Mouse (Mus musculus): Measurements from ENCODE around the gene Il34. TPM values are rescaled to one million over a fixed set of nuclear protein-coding genes. Genes with fewer than 3 reads are reported as not detected.
A peak's percentile ranks its signal among the peaks of the same experiment; 100 is the strongest.

Gene Il34
- polyA plus RNA-seq, 1 experiment, result 12.7 TPM

DNA sequence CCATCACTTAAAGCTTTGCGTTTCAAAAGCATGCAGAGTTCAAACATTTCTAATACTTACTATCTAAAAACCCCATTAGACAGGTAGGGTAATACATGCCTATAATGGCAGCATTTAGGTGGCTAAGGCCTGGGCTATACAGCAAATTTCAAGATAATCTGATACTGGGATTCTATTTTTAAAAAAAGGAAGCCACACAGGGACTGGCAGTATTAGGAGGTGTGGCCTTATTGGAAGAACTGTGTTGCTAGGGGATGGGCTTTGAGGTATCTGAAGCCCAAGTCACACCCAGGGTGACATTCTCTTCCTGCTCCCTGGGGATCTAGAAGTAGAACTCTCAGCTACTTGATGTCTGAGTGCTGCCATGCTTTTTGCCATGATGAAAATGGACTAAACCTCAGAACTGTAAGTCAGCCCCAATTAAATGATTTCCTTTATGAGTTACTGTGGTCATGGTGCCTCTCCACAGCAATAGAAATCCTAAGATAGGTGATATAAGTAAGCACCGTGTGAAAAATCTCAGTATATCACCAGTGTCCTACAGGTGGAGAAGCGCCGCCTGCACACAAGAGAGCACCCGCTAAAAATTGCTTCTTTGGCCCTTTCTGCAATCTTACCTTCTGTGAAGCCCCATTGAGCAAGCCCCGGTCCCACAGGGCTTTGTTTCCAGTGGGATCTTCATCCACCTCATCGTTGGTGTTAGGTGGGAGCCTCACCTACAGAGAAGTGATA lies 6.8 kb upstream of the Il34 start:
- DNase-seq (ENCODE audit: low read depth, low spot score), result no peak
- WGBS, result 96% methylated on average over 7 of the region's 7 CpGs

- no peak for DNase-seq (ENCODE audit: low read depth, low spot score)
- 88% methylated on average over 7 of the region's 7 CpGs for WGBS
These were observed 6.1 kb upstream of the Il34 start for GRCm38 (mm10) chr8:110811793-110812192.

- no peak for DNase-seq (ENCODE audit: low read depth, low spot score)
- WGBS, result 92% methylated on average over 3 of the region's 3 CpGs
These were observed 5.4 kb upstream of the Il34 start for GRCm38 (mm10) chr8:110811116-110811515.

DNA sequence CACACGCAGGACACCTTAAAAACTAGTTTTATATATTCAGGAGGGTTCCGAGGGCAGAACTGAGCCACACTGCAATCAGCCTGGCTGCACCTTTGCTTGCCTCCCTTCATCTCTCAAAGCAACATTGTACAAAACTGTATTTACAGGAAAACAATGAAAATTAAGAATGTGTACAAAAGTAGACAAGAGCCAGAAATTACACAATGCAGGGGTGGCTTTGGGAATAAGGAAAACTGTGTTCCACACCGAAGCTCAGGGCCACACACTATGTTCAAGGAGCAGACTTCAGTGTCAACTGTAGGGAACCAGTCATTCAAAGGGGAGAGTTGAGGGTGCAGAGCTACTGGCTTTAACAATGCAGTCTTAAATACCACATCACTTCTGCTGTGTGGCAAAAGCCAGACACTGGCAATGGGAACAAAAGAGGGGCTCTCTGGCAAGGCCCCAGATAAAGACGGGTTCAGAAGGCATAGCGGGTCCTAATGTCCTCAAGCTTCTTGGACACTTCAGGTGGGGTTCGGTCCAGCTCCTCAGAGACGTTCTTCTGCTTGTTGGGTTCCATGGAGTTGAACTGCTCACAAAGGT lies 4.8 kb upstream of the Il34 start:
- DNase-seq (ENCODE audit: low read depth, low spot score), result no peak
- 83% methylated on average over 7 of the region's 7 CpGs for WGBS

GRCm38 (mm10) chr8:110809831-110810230 lies 4.1 kb upstream of the Il34 start:
- DNase-seq (ENCODE audit: low read depth, low spot score), result no peak
- 38% methylated on average over 2 of the region's 2 CpGs for WGBS

GRCm38 (mm10) chr8:110808495-110809472 lies 3.1 kb upstream of the Il34 start:
- DNase-seq (ENCODE audit: low read depth, low spot score), result no peak
- WGBS, result 56% methylated on average over 13 of the region's 13 CpGs

DNA sequence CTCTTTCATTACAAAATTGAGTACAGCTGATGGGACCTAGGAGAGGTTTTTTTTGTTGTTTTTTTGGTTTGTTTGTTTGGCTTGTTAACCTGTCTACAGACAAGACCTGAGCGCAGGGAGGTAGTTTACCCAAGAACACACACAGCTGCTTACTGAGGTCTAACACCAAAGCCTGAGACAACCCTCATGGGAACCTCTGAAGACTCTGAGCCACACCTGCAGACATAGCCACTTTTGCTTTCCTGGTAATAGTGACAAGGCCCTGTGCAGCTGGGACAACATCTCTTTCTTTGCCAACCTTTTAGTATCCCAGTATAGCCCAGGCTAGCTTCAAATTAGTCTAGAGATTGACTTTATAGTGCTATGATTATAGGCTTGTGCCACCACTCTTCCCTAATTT lies 422 bp upstream of the Il34 start:
- DNase-seq (ENCODE audit: low read depth, low spot score), result no peak
- WGBS, result 30% methylated on average over 1 of the region's 1 CpGs

DNA sequence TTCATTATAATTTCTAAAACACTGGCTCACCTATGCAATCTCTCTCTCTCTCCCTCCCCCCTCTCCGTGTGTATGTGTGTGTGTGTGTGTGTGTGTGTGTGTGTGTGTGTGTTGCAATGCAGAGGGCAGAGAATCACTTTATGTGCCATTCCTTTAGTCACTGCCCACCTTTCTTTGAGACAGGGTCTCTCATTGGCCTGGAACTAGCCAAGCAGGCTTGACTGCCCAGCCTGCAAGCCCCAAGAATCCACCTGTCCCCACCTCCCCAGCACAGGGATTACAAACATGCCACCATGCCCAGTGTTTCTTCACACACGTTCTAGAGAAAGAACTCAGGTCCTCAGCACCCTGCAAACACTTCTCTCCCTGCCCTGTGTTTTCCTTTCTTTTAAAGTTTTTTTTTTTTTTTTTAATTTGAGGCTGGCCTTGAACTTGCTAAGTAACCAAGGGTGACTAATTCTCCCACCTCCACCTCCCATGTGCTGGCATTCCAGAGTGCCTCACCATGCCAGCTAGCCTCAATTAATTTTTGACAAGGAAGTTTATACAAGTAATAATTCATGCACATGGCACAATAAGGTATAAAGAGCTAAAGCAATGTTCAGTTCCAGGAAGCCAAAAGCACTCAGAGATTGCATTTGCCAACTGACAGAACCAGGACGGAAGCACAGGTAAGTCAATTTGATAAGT lies 754 bp downstream of the Il34 start:
- DNase-seq (ENCODE audit: low read depth, low spot score), result no peak
- 37% methylated on average over 3 of the region's 3 CpGs for WGBS

DNA sequence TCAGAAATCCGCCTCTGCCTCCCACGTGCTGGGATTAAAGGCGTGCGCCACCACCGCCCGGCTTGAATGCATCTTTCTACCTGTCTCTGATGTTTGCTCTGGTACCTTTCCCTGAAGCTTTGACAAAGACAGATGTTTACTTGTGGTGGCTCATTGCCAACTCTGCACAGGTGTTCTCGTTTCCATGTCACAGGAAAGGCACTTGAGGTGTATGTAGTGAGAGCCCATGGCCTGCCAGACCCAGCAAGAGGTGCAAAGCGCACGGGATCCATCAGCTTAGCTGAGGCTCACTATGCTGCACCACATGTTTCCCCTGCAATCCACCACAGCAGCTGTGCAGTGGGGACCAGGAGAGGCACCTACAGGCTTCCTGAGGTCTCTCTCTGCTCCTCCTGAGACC lies 1.9 kb downstream of the Il34 start:
- no peak for DNase-seq (ENCODE audit: low read depth, low spot score)
- WGBS, result 49% methylated on average over 9 of the region's 9 CpGs

- 66% methylated on average over 5 of the region's 5 CpGs for WGBS
- DNase-seq (ENCODE audit: low read depth, low spot score), result no peak
These were observed 2.7 kb downstream of the Il34 start for GRCm38 (mm10) chr8:110802988-110803387.

DNA sequence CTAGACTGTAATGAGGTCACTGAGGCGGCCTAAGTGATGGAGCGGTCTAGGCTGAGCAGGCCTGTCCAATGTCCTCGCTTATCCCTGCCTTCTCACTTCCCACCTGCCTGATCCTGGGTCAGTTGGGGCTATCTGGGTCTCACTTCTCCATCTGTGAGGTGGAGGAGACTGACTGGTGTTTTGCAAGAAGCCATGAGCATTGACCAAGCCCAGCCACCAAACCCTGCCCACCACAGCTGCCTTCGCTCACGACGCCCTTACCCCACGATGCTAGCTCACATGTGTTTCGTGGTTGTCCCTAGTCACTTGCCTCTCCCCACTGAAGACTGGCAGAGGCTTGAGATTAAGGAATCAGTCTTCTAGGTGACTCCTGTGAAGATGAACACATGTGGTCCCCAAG lies 8.6 kb downstream of the Il34 start:
- 90% methylated on average over 8 of the region's 8 CpGs for WGBS

GRCm38 (mm10) chr8:110794363-110794965 lies 11.3 kb downstream of the Il34 start:
- DNase-seq (ENCODE audit: low read depth, low spot score), result no peak
- WGBS, result 72% methylated on average over 7 of the region's 7 CpGs

More for the DNA sequence above, 8.6 kb downstream of the Il34 start:
- no peak for DNase-seq (ENCODE audit: low read depth, low spot score)

DNA sequence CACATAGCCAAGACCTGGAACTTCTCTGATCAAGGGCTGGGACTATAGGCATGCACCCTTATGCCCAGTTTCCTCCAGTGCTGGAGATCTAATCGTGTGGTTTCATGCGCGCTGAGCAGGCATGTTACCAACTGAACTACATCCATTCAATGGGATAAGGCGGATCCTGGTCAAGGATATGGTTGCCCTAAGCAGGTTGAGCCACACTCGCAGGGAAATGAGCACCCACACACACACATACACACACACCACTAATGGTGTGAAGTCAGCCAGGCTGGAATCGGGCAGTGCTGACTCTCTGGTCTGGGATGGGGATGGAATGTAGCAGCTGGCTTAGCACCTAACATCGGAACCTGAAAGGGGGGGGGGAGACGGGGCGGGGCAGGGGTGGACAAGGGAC lies 11.8 kb downstream of the Il34 start:
- 87% methylated on average over 8 of the region's 9 CpGs for WGBS
- DNase-seq (ENCODE audit: low read depth, low spot score), result no peak

GRCm38 (mm10) chr8:110793511-110793910 lies 12.2 kb downstream of the Il34 start:
- 32% methylated on average over 9 of the region's 9 CpGs for WGBS
- no peak for DNase-seq (ENCODE audit: low read depth, low spot score)

GRCm38 (mm10) chr8:110792574-110793200 lies 13.0 kb downstream of the Il34 start:
- WGBS, result 17% methylated on average over 11 of the region's 11 CpGs
- DNase-seq (ENCODE audit: low read depth, low spot score), result peak; percentile 51

DNA sequence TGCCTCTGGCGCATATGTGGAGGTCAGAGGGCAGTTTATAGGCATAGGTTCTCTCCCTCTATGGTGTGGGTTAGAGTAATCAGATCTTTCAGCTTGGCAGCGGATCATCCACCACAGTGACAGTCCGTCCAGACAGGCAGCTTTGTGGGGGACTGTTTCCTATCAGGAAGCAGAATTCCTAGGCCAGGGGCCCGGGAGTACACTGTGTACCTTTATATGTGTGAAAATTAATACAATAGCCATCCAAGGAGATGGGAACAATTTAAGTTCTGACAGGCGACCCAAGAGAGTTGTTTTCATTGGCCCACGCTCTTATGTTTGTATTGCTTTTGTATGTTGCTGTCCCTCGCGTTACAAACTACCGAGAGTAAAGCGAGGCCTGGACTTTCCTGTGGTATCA lies 14.6 kb downstream of the Il34 start:
- DNase-seq (ENCODE audit: low read depth, low spot score), result no peak
- 85% methylated on average over 10 of the region's 10 CpGs for WGBS

- WGBS, result 45% methylated on average over 6 of the region's 6 CpGs
- DNase-seq (ENCODE audit: low read depth, low spot score), result no peak
These were observed 15.5 kb downstream of the Il34 start for GRCm38 (mm10) chr8:110790270-110790669.

- WGBS, result 77% methylated on average over 12 of the region's 12 CpGs
- no peak for DNase-seq (ENCODE audit: low read depth, low spot score)
These were observed 16.2 kb downstream of the Il34 start for GRCm38 (mm10) chr8:110789571-110789970.

- DNase-seq (ENCODE audit: low read depth, low spot score), result no peak
- 52% methylated on average over 12 of the region's 12 CpGs for WGBS
These were observed 16.7 kb downstream of the Il34 start for GRCm38 (mm10) chr8:110788981-110789380.
